Mouse (Mus musculus) G1E (cell line): ENCODE results near the gene Golt1a.

Experiments
- CTCF ChIP-seq: IDR thresholded peaks from 2 replicates; pipeline ENCODE4 v1.5.1; 2012; ENCODE audit warnings: low read depth, low read length, inconsistent platforms, mixed read lengths
- GATA1 ChIP-seq: IDR thresholded peaks from 2 replicates; pipeline ENCODE4 v1.6.1; 2012; ENCODE audit warnings: borderline replicate concordance, low read length, inconsistent platforms, mixed read lengths
- GATA2 ChIP-seq: IDR thresholded peaks from 2 replicates; pipeline ENCODE4 v1.6.1; 2012; ENCODE audit warnings: low read depth, low read length, inconsistent platforms, borderline replicate concordance
- POLR2AphosphoS5 ChIP-seq: IDR thresholded peaks from 2 replicates; pipeline ENCODE4 v1.6.1; 2012; ENCODE audit warnings: low read depth, low read length, inconsistent platforms; ENCODE audit not compliant: insufficient replicate concordance
- TAL1 ChIP-seq: conservative IDR thresholded peaks from 2 replicates; pipeline ENCODE4 v1.6.1; 2012; ENCODE audit warnings: low read depth, low read length, inconsistent platforms, mixed read lengths

DNA sequence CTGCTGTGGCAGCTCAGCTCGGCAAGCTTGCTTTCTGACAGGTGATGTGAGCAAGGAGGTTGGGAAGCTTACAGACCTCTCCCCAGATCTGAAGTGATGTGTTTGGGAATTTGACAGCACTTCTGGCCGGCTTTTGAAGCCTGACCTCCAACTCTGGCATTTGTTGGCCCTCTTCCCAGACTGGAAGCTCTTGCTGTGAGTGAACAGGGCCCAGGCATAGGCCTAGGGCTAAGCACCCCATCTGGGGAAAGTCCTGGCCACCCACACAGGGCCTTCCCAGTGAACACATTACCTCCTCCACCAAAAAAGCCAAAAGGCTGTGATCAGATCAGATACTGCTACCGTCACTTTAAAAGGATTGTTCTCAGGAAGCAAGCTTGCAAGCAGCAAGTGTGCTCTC, 7.1 kb upstream of the Golt1a start:
- TF ChIP-seq GATA1 (no peak), CTCF (no peak), POLR2AphosphoS5 (no peak), TAL1 (no peak), GATA2 (no peak)
